Mouse (Mus musculus): ENCODE data around the gene Mrpl23.
A peak's percentile ranks its signal among the peaks of the same experiment; 100 is the strongest.

The Mrpl23 gene

GRCm38 (mm10) chr7:142520331-142520730 is 12.2 kb upstream of the Mrpl23 start:
- no peak for DNase-seq (ENCODE audit: low spot score)

- DNase-seq (ENCODE audit: low spot score): peak; percentile 19
These were observed 10.1 kb upstream of the Mrpl23 start for GRCm38 (mm10) chr7:142522352-142522751.

GRCm38 (mm10) chr7:142523200-142523990 is 9.1 kb upstream of the Mrpl23 start:
- no peak for DNase-seq (ENCODE audit: low spot score)

- DNase-seq (ENCODE audit: low spot score): peak; percentile 8
These were observed 6.9 kb upstream of the Mrpl23 start for GRCm38 (mm10) chr7:142525342-142526178.

GRCm38 (mm10) chr7:142529350-142529749 is 3.1 kb upstream of the Mrpl23 start:
- no peak for DNase-seq (ENCODE audit: low spot score)

GRCm38 (mm10) chr7:142531973-142532521 is 439 bp upstream of the Mrpl23 start:
- DNase-seq (ENCODE audit: low spot score): no peak

- DNase-seq (ENCODE audit: low spot score): peak; percentile 60
These were observed 771 bp downstream of the Mrpl23 start for GRCm38 (mm10) chr7:142533059-142533855.

GRCm38 (mm10) chr7:142535116-142535515 is 2.6 kb downstream of the Mrpl23 start:
- DNase-seq (ENCODE audit: low spot score): no peak

- no peak for DNase-seq (ENCODE audit: low spot score)
These were observed 3.3 kb downstream of the Mrpl23 start for GRCm38 (mm10) chr7:142535832-142536231.

- DNase-seq (ENCODE audit: low spot score): no peak
These were observed 4.7 kb downstream of the Mrpl23 start for GRCm38 (mm10) chr7:142537181-142537580.

GRCm38 (mm10) chr7:142537879-142538278 is 5.4 kb downstream of the Mrpl23 start:
- DNase-seq (ENCODE audit: low spot score): peak; percentile 43

- no peak for DNase-seq (ENCODE audit: low spot score)
These were observed 5.8 kb downstream of the Mrpl23 start for GRCm38 (mm10) chr7:142538291-142538690.

GRCm38 (mm10) chr7:142538766-142539165 is 6.3 kb downstream of the Mrpl23 start:
- DNase-seq (ENCODE audit: low spot score): no peak

- DNase-seq (ENCODE audit: low spot score): no peak
These were observed 7.3 kb downstream of the Mrpl23 start for GRCm38 (mm10) chr7:142539828-142540227.

- no peak for DNase-seq (ENCODE audit: low spot score)
These were observed 10.4 kb downstream of the Mrpl23 start for GRCm38 (mm10) chr7:142542771-142543303.

- no peak for DNase-seq (ENCODE audit: low spot score)
These were observed 13.5 kb downstream of the Mrpl23 start for GRCm38 (mm10) chr7:142545967-142546366.

GRCm38 (mm10) chr7:142547874-142548273 is 15.4 kb downstream of the Mrpl23 start:
- no peak for DNase-seq (ENCODE audit: low spot score)

GRCm38 (mm10) chr7:142548706-142549105 is 16.2 kb downstream of the Mrpl23 start:
- DNase-seq (ENCODE audit: low spot score): no peak

GRCm38 (mm10) chr7:142549941-142550763 is 17.7 kb downstream of the Mrpl23 start:
- no peak for DNase-seq (ENCODE audit: low spot score)

GRCm38 (mm10) chr7:142550935-142551373 is 18.5 kb downstream of the Mrpl23 start:
- DNase-seq (ENCODE audit: low spot score): no peak

- no peak for DNase-seq (ENCODE audit: low spot score)
These were observed 19.2 kb downstream of the Mrpl23 start for GRCm38 (mm10) chr7:142551691-142552090.

All from adipocyte (in vitro differentiated cells).